Mouse (Mus musculus) bone marrow, adult 2 months (tissue): ENCODE measurements around the gene C2. TPM values are rescaled to one million over a fixed set of nuclear protein-coding genes. Genes with fewer than 3 reads are reported as not detected.

Experiments used
- H3K27ac ChIP-seq: fragments of 200-500 bp; 2 replicates; pipeline ENCODE4 v1.5.1; 2012; ENCODE audit warnings: low read depth, mild to moderate bottlenecking, control low read depth, inconsistent platforms, low read length; ENCODE audit not compliant: control insufficient read depth, poor library complexity, insufficient read depth
- H3K4me1 ChIP-seq: fragments of 200-500 bp; 2 replicates; pipeline ENCODE4 v1.6.1; 2011; ENCODE audit warnings: low read length; ENCODE audit not compliant: control insufficient read depth, insufficient read depth
- H3K4me3 ChIP-seq: fragments of 200-500 bp; replicated peaks from 2 replicates; pipeline ENCODE3; 2011; ENCODE audit warnings: mild to moderate bottlenecking, low read depth, low read length, control low read depth; ENCODE audit not compliant: control insufficient read depth
- CTCF ChIP-seq: fragments of 200-500 bp; IDR thresholded peaks from 2 replicates; pipeline ENCODE4 v1.5.1; 2011; ENCODE audit warnings: low read length, control low read depth; ENCODE audit not compliant: control insufficient read depth, insufficient read depth
- POLR2A ChIP-seq: fragments of 200-500 bp; IDR thresholded peaks from 2 replicates; pipeline ENCODE4 v1.6.1; 2011; ENCODE audit warnings: low read depth, mild to moderate bottlenecking, control low read depth, low read length, borderline replicate concordance; ENCODE audit not compliant: control insufficient read depth
- WGBS: fragments of 180-500 bp; shearing (Covaris S2); methylation state at CpG from one replicate; pipeline ENCODE4 v1.1.7; 2018; 5-methylcytosine and 5-hydroxymethylcytosine counted together
- polyA plus RNA-seq: library from polyadenylated mRNA; stranded (reverse); fragments of >200 nt; gene quantifications from 2 replicates; pipeline ENCODE4 v1.2.4, GENCODE M21; 2011; ENCODE audit warnings: low replicate concordance; ENCODE audit not compliant: missing spikeins, insufficient read depth, insufficient read length

Gene C2
- polyA plus RNA-seq, 1 experiment, result 3.7 TPM

DNA sequence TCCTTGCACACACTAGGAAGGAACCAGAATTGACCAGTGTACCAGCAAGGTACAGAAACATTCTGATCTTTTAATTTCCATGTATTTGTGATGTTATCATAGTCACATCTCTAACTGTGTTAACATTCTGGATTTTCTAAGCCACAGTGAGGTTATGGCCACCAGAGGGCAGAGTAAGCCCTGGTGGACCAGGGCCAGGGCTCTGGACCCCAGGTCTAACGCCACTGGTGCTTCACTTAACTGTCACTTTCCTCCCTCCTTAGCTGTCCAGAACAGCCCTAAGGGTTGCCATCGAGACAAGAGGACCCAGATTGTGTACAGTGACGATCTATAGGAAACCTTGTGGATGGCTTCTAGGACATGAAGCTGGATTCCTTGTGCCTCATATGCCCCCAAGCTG lies 42.2 kb downstream of the C2 start:
- Histone ChIP-seq H3K4me3 (no peak overlapping the region), H3K4me1 (no peaks in the 10 kb centered on the region; the same call in 1 of the 2 replicates), H3K27ac (no peak overlapping the region)
- WGBS, result 39% methylated on average over 3 of the region's 3 CpGs
- TF ChIP-seq CTCF, result peak; percentile 81
- TF ChIP-seq POLR2A, result no peak

DNA sequence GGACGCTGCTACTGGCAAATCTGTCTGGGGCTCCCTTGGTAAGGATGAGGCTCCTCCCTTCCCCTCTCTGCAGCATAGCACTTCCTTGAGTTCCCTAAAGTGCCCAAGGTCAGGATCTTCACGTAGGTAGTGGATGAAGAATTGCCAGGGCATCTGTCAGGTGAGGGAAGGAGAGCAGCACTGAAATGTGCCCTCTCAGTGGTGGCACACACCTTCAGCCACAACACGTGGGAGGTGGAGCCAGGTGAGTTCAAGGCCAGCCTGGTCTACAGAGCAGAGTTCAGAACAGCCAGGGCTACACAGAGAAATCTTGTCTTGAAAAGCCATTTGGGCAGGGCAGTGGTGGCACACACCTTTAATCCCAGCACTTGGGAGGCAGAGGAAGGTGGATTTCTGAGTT lies 43.3 kb downstream of the C2 start:
- no peak overlapping the region for H3K4me3 ChIP-seq
- 80% methylated on average over 3 of the region's 3 CpGs for WGBS
- TF ChIP-seq POLR2A, result no peak
- TF ChIP-seq CTCF, result no peak
- H3K4me1 ChIP-seq, result no peaks in the 10 kb centered on the region; the same call in 1 of the 2 replicates
- no peak overlapping the region for H3K27ac ChIP-seq

DNA sequence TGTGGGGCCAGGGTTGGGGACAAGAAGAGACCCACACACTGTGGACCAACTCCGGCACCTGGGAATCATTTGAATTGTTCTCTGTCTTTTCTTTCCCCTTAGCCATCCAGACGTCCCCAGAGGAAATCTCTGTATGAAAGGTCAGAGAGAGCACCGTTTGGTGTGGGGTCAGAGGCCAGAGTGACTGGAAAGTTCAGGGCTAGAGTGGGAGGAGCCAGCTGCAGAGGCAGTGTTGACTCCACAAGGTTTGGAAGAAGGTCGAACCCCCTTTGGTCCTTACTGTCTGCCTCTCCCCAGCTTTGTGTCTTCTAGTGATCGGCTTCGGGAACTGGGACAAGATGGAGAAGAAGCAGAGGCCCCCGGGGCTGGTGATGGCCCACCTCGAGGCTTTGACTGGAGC lies 44.6 kb downstream of the C2 start:
- WGBS, result 86% methylated on average over 8 of the region's 8 CpGs
- Histone ChIP-seq H3K4me1 (no peaks in the 10 kb centered on the region; the same call in 1 of the 2 replicates), H3K27ac (no peak overlapping the region), H3K4me3 (no peak overlapping the region)
- no peak for TF ChIP-seq POLR2A
- no peak for TF ChIP-seq CTCF

- Histone ChIP-seq H3K4me1 (no peaks in the 10 kb centered on the region; the same call in 1 of the 2 replicates), H3K27ac (peak overlapping the region; percentile 35; the same call in 1 of the 2 replicates), H3K4me3 (peak overlapping the region; percentile 87)
- under 1% methylated on average over 25 of the region's 25 CpGs for WGBS
- no peak for TF ChIP-seq POLR2A
- TF ChIP-seq CTCF, result no peak
Observed at GRCm38 (mm10) chr17:34850517-34851125, 47.4 kb downstream of the C2 start.

DNA sequence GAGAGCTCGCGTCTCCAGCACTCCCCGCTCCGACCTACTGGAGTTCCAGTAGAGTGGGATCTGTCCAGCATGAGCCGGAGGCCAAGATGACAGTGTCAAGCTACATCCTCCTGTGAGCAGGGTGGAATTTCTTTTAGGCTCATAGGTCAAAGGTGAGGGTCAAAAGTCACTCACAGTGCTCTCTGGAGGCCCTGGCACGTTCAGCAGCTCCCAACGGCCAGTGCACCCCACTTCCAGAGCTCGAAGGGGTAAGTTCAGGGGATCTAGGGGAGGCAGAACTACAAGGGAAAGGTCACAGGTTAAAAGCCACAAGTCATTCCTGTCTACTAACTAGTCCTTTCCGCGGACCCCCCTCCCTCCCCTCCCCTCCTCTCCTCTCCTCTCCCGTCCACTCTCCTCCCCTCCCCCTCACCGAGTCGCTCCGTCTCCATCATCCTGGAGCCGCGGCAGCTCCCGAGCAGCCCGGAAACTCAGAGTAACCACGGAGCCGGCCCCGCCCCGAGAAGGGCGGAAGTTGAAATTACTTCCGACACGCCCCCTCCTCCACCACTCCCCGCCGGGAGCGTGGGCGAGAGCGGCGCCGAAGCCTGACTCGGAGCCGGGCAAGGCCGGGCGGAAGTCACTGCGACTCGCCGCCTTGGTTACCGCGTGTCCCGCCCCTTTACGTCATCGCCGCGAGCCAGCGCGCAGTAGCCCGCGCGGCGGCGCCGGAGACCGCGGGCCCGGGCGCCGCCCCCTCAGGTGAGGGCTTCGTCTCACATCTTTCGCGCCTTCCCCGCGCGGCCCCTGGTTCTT lies 48.1 kb downstream of the C2 start, which contains the start of the genes Skiv2l and Nelfe:
Gene Skiv2l (minus strand): TSS at position 489 of the 795 bp plus-strand sequence.
Gene Nelfe (plus strand): TSS at position 670 of the 795 bp plus-strand sequence.
- H3K27ac ChIP-seq, result peak within 1 kb of the TSS; percentile 35
- TF ChIP-seq POLR2A (peak; percentile 50; the same call in 1 of the 2 replicates), CTCF (no peak)

DNA sequence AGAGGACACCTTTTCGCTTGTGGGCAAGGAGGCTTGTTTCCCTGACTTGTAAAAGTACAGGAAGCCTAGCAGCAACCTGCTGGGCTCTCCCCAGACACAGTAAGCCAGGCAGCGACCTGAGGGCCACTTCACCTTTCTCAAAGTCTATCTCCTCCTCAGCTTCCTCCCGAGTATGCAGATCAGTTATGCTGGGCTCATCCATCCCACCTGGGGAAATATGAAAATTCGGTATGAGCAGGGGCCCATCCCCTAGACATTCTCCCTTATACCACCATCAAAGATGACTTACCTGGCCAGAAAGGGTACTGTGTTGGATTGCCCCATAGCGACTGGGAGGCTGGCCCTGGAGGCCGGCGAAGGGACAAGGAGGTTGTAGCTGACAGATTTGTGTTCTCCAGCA lies 50.5 kb downstream of the C2 start:
- Histone ChIP-seq H3K27ac (no peak overlapping the region), H3K4me3 (no peak overlapping the region), H3K4me1 (no peaks in the 10 kb centered on the region; the same call in 1 of the 2 replicates)
- TF ChIP-seq POLR2A (no peak), CTCF (no peak)
- WGBS, result 87% methylated on average over 7 of the region's 7 CpGs

More for the DNA sequence above, 48.1 kb downstream of the C2 start, which contains the start of the genes Skiv2l and Nelfe:
- WGBS, result 1% methylated on average over 65 of the region's 65 CpGs
- Histone ChIP-seq H3K4me3 (peak within 1 kb of the TSS; percentile 87), H3K4me1 (no peaks in the 10 kb centered on the region; the same call in 1 of the 2 replicates)

DNA sequence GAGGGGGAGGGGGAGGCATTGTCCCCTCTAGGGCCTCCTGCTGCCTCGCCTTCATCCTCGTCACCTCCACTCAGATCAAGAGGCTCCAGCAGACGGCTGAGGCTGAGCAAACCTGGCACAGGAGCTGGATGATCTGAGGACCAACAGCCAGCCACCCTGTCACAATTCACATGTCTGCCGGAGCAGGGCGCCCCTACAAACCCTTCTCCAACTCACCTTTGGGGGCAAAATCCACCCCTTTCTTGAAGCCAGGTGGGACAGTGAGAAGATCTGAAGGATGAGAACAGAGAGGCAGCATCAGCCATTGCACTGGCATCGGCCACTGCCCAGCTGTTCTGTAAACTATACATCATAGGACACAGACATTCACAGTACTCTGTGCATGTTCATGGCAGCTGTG lies 50.9 kb downstream of the C2 start:
- TF ChIP-seq POLR2A, result no peak
- no peak for TF ChIP-seq CTCF
- Histone ChIP-seq H3K4me3 (no peak overlapping the region), H3K4me1 (no peaks in the 10 kb centered on the region; the same call in 1 of the 2 replicates), H3K27ac (no peak overlapping the region)
- 94% methylated on average over 6 of the region's 6 CpGs for WGBS

DNA sequence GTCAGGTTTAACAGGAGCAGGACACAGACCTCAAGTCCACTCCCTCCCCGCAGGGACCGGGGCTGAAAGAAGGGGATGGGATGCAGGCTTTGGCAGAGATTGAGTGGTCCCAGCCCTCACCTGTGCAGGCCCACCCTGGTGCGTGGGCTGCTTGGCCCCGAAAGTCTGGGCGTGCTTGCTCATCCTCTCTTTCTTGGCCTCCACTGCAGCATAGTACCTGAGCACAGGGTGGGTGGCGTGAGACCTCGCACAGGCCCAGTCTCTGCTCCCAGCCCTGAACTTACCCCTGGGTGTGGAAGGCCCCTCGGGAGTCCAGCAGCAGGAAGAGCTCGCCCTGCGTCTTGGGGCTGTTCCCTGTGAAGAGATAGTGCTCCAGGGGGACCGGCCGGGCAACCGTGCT lies 53.2 kb downstream of the C2 start:
- 91% methylated on average over 13 of the region's 13 CpGs for WGBS
- H3K4me1 ChIP-seq, result no peaks in the 10 kb centered on the region
- no peak overlapping the region for H3K4me3 ChIP-seq
- H3K27ac ChIP-seq, result no peak overlapping the region
- TF ChIP-seq CTCF (no peak), POLR2A (no peak)
